Mouse (Mus musculus) ES-E14 (cell line): ENCODE measurements at regions not wholly inside any gene's neighbourhood (a gene's known extent, or its start where the extent isn't known, plus 50 kb on each side); places are given as distances from the start of the nearest gene placed in this dataset.

ENCODE experiments used
- HCFC1 ChIP-seq: IDR thresholded peaks from 2 replicates; pipeline ENCODE4 v1.6.1; 2012; ENCODE audit warnings: low read length, inconsistent platforms, borderline replicate concordance; ENCODE audit not compliant: insufficient read depth
- ZC3H11A ChIP-seq: IDR thresholded peaks from 2 replicates; pipeline ENCODE4 v1.6.1; 2012; ENCODE audit warnings: low read depth, mild to moderate bottlenecking, inconsistent platforms, low read length, borderline replicate concordance
- ZNF384 ChIP-seq: IDR thresholded peaks from 2 replicates; pipeline ENCODE4 v1.6.1; 2012; ENCODE audit warnings: low read depth, low read length, inconsistent platforms

- TF ChIP-seq ZNF384: no peak
- TF ChIP-seq ZC3H11A: no peak
- no peak for TF ChIP-seq HCFC1
These were observed 53.1 kb upstream of the Aldh1a3 start for GRCm38 (mm10) chr7:66480446-66480845.
